Mouse (Mus musculus) frontal cortex, adult (tissue): ENCODE results near the gene Itsn1.
A peak's percentile ranks its signal among the peaks of the same experiment; 100 is the strongest.

Source experiments
- ATAC-seq: cut with Nextera tagmentation; 2 replicates; pipeline ENCODE4 v1.9.2; 2017; ENCODE audit warnings: mild to moderate bottlenecking, moderate library complexity, mixed read lengths; ENCODE audit not compliant: low TSS enrichment

Itsn1 gene

DNA sequence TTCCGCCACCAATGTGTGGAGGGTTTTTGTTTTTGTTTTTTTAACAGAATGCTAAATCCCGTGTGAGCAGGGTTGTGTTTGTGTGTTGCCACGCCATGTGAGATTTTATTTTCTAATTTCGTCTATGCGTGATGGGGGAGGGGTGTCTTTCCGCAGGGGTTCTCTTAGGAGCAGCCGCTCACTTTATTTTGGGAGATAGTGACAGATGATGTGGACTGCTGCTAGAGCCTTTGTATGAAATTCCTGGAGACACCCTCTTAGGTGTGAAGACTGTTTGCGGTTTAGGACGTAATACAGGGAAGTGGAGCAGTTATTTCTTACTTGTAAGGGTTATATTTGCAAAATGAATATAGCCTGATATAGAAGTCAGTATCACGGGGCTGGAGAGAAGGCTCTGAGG lies 176.9 kb downstream of the Itsn1 start:
- peak; percentile 60 for ATAC-seq

DNA sequence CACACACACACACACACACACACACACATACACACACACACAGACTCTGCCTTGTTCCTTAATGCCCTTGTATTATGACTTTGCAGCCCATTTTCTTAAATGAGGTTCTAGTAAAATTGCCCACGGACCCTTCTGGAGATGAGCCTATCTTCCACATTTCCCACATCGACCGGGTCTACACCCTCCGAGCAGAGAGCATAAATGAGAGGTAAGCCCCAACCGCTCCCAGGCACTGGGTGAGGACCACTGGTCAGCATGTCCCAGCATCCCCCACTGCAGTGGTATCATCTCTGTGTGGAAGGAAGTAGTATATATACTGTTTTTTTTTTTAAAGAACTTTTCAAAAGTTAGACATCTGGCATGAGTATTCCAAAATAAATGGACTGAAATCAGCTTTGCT lies 177.6 kb downstream of the Itsn1 start:
- ATAC-seq: peak; percentile 21; the same call in 1 of the 2 replicates

DNA sequence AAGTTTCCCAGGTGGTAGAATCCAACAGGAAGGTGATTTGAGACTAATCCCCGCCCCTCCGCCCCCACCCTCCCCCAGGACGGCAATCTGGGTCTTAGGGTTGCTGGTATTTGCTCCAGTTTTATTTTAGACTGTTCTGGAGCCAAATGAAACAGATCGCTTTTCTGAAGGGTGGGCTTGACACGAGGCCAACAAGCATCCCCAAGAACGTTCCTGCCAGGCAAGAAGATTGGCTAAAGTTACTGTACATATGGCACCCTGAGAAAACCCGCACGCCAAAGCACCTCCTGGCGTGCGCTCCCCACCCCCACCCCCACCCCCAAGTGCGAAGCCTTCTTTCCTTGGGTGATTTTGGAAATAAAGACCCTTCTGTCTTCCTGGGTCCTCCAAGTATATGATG lies 178.1 kb downstream of the Itsn1 start:
- 0 out of 2 replicates have a peak, but pooled peaks have one; percentile 6 for ATAC-seq

DNA sequence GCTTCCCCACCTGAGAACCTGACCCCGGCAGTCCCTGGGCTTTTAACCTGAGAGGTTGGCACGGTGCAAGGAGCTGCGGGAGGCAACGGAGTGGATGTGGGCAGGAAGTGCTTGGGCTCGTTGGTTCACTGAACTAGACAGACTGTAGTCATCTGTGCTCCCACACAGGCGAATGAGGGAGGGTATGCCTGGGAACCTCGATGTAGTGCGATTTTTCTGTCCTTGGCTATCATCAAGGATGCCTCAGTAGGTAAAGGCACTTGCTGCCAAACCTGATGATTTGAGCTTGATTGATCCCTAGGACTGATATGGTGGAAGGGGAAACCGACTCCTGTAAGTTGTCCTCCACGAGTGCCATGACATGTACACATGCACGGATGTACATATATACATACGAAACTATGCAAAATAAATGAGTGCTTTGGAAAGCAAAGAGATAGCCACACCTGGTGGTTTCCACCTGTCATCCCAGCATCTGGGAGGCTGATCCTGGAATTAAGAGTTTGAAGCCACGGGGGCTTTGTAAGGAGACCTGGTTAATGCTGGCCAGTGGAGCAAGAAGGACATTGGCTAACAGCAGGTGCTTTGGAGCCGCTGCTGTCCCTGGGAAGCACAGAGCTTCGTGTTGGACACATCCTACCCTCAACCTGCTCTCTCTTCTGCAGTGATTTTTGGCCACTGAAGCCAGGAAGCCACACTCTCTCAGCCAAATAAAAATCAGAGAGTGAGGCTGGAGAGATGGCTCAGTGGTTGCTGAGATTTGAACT lies 180.7 kb downstream of the Itsn1 start:
- no peak for ATAC-seq

DNA sequence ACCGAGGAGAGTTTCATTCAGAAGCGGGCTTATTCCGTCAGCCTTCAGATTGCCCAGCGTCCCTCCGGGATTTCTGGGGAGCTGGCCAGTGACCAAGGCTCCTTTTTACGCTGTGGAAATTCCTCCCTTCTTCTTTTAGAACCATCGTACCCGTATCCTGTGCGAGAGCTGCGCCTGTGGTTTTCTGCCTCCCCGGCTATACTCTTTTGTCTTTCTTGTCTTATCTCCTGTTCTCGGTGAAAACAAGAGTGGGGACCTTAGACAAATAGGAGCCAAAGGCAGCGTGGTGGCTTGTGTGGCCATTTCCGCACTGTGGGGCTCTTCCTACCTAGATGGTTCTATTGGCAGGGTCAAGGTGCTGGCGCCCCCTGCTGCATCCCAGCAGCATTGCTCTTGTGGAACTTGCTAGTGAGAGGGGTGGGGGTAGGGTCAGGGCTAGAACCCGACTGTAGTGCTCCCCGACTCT lies 188.6 kb downstream of the Itsn1 start:
- ATAC-seq: peak; percentile 83

DNA sequence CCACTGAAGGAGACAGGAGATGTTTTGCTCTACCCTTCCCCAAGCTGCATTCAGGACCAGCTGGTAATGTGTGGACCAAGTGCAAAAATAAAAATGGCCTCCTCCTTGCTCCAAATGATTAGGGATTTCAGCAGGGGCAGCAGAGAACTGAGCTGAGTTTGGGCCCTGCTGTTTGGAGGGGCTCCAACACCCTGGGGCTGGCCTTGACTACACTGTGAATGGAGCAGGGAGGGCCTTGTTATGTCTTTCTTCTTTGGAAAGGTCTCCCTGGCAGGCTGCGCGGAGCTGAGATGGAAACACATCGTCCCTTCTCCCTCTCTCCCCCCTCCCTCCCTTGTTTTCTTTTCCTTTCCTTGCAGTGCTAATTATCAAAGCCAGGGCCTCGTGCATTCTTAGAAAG lies 189.4 kb downstream of the Itsn1 start:
- ATAC-seq: no peak

DNA sequence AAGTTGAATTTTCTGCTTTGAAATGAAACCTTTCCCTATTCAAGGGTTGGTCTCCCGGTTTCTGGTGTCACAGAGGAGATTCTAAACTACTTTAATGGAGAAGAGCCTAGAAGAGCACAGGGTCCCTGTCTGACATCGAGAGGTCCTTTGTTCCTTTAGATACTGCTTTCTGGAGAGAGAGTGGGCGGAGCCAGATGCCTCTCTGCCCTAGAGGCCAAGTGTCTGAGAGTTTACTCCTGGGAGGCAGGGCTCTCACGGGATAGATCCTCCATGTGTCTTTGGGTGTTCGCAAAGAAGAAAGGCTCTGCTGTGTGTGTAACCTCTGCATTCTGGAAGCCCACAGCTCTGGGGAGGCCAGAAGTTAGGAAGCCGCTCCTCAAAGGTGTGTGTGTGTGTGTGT lies 190.0 kb downstream of the Itsn1 start:
- no peak for ATAC-seq

DNA sequence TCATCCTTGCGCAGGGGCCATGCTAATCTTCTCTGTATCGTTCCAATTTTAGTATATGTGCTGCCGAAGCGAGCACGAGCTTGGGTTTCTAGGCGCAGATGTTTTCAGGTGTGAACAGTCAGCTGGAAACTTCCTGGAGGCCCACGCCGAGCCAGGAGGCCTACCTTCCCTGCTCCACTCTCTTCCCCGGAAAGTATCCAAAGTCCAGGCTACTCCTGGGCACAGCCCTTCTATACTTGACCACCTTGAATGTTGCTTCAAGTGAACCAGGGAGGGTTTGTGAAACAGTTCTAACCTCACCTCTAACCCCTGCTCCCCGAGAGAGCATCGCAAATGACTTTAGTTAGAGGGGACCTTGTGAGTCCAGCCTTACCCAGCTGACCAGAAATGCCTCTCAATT lies 192.3 kb downstream of the Itsn1 start:
- no peak for ATAC-seq

DNA sequence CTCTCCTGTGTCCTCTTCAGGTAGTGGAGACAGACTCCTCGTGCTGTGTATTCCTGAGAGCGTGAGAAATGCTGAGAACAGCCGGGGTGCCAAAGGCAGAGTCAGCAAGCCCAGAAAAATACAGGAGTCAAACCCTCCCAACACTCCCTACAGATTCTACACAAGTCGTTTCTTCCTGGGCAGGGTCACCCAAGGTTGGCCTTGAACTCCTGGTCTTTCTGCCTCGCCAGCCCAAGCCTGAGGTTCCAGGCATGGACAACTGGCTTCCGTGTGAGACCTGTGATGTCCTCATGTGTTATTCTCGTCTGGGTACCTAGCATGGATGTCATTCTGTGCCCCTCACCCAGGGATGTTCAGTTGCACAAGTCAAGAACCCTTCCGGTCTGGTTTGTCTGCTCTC lies 193.9 kb downstream of the Itsn1 start:
- ATAC-seq: no peak

DNA sequence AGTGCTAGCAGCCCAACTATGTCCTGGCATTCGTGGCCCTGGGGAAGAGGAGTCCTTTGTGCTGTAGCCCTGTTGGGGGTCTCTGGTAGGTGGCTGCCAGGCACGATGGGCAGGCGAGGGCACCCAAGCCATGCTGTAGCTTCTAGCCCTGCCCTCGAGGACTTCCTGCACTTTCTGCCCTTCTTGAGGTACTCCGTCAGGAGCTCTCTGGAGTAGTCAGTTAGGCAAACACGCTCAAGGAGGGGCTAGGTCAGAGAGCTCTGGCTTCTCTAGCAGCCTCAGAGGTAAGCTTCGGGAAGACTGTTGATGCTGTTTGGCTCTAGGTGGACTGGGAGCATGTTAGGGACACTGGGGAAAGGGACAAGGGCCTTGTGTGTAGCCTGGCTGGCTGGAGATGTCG lies 195.3 kb downstream of the Itsn1 start:
- ATAC-seq: no peak

DNA sequence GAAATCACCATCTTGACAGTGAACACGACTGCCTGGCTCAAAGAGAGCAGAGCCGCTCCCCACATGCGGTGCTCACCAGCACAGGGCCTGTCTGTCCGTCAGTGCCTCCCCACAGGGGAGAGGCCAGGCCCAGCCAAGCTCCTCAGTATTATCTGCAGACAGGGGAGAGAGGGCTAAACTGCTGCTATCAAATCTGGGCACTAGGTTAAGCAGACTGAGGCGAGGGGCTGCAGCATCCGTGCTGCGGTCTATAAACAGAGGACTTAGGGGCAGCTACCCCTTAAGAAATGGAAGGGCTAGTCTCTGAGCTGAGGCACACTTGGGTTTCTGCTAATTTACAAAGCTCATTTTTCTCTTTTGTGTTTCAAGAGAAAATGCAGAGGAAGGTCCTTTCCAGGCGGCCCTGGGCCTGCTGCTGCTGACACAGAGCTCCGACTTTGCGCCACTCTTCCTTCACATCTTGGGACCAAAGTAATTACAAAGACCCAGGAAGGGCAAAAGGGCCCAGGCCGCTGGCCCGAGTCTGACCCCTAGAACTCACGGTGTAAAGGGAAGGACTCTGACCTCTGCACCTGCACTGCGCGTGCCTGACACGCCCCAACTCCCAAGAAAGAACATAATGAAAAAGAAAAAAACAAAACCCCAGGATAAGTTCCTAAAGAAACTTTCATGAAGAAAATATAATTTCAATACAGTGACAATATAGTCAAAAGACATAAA lies 199.0 kb downstream of the Itsn1 start:
- no peak for ATAC-seq

DNA sequence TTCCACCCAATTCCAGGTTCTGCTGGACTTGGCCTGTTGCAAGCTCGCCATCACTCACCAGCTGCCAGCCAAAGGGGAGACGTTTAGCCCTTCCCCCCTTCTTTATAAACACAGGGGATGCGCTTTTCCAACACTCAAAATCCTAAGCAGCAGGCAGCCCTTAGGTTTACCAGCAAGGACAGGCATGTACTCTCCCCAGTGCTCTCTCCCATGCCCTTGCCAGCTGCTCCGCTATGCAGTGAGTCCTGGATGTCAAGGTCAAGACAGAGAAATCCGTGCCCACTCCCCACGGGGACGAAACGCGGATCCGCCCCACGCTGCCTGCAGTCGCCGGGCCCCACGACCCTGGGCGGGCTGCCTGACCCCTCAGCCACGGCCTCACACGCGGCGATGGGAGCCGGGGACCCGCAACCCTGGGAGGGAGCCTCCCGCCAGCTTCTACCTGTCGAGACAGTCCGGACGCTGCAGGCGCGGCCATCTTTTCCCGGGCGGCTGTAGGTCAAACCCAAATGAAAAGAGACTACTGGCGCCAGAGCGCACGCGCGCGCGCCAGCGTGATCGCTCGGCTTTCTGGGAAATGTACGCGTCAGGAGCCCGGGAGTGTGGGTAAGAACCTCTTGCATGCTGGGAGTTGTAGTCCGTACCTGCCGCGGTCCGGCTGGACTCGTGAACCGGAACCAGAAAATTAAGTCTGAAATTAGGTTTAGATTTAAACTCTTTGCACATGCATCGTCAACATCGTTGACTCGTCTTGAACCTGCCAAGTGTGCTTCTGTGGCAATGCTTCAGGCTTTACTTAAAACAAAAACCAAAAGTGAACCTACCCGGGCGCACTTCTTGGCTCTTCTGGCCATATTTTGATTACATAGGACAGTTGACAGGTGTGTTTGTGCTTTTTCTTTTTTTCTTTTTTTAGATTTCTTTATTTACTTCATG lies 202.3 kb downstream of the Itsn1 start:
- peak; percentile 98 for ATAC-seq

DNA sequence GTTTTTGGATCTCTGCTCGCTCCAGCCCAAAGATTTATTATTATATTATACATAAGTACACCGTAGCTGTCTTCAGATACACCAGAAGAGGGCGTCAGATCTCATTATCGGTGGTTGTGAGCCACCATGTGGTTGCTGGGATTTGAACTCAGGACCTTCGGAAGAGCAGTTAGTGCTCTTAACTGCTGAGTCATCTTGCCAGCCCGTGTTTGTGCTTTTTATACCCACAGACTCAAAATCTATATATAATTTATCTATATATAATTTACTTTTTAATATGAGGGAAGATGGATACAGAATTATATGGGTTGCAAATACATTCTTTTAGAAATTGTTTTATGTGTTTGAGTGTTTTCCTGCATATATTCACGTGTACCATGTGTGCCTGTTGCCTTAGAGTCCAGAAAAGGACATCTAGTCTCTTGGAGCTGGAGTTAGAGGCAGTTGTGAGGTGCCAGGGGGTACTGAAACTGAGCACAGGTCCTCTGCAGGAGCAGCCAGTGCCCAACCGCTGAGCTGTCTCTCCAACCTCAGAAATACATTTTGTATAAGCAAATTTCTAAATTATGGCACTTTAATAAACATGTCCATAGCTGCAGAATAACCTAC lies 203.1 kb downstream of the Itsn1 start:
- ATAC-seq: no peak

DNA sequence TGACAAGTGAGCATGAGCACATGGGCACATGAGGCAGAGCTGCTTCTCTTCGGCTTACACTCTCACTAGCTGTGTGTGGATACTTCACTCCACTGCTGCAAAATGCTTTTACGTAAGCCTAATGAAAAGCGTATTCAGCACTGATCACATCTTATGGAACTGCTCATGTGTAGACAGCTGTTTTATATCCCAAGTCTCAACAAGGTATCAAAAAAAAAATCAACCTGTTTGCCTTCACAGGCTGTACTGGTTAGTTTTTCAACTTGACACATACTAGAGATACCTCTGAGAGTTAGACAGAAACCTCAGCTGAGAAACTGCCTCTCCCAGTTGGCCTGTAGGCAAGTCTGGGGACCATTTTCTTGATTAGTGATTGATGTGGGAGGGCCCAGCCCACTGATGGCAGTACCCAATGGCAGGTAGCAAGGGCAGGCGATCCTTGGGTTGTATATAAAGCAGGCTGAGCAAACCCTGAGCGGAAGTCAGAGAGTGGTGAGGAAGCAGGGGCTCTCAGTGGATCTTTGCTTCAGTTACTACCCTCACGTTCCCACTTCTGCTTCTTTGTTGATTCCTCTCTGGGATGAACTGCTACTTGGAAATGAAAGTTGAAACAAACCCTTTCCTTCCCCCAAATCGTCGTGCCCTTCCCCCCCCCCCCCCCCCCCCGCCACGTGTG lies 203.9 kb downstream of the Itsn1 start:
- ATAC-seq: no peak

DNA sequence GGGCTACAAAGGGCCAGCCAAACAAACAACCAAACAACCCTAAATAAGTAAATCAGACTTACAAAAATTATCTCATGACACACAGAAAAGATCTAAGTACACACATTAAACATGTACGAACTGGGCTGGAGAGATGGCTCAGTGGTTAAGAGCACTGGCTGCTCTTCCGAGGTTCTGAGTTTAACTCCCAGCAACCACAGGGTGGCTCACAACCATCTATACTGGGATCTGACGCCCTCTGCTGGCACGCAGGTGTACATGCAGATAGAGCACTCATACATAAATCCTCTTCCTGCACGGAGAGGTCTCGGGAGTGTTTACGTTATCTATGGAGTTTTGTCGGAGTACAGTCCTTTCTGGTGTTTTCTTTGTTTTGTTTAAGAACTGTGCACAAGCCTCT lies 206.0 kb downstream of the Itsn1 start:
- no peak for ATAC-seq

DNA sequence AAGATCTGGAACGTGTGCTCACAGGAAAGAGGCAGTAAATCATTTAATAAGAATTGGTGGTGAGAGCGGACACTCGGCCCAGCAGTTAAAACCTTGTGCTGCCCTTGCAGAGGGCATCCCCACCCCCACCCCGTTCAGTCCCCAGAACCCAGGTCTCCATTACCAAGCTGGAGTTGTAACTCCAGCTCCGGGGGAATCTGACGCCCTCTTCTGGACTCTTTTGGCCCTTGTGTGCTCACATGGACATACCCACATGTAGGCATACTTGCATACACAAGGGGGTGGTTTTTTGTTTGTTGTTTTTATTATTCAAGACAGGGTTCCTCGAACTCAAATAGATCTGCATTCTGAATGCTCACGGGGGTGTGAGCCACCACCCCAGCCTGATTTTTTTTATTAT lies 206.6 kb downstream of the Itsn1 start:
- no peak for ATAC-seq

DNA sequence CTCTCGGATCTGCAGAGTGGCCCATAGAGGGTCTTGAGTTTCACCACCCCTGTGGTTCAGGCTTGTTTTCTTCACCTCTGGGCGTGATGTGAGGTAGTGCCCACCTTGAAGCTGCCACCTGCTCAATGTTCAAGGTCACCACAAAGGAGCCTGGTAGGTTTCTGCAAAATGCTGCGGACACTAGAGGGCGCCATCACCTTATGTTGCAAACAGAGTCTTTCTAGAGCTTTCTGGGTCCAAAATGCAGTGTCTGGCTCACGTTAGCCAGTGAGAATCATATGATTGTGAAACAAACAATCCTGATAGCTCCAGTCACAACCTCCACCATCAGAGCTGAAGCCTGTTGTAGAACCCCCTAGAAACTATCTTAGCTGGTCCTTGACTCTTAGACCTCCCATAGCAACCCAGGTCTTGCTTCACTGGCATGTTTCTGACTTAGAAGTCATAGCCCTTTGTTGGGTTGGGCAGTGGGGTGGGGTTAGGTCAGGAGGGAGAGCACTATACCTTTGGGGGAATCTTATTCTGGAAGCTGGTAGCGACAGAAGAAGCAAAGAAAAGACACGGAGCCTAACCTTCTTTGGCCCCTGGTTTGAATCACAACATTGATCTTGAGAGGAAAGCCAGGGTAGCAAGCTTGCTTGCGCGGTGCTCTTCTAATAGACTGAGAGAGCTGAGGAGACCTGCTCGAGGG lies 207.4 kb downstream of the Itsn1 start:
- ATAC-seq: peak; percentile 61

DNA sequence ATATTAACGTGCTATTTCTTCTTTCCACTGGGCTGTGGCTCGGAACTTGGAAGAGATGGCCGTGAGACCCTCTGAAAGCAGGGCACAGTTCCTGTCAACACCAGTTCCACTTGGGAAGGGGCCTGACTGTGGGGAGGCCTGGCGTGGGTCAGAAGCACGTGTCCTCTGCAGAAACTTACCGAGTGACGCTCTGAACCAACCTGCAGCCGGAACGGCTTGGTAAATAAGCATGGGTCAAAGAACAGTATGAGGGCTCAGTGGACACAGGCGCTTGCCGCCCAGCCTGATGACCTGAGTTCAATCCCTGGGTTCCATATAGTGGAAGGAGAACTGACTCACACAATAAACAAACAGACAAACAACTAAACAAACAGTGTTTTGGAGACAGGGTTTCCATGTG lies 208.2 kb downstream of the Itsn1 start:
- ATAC-seq: no peak

DNA sequence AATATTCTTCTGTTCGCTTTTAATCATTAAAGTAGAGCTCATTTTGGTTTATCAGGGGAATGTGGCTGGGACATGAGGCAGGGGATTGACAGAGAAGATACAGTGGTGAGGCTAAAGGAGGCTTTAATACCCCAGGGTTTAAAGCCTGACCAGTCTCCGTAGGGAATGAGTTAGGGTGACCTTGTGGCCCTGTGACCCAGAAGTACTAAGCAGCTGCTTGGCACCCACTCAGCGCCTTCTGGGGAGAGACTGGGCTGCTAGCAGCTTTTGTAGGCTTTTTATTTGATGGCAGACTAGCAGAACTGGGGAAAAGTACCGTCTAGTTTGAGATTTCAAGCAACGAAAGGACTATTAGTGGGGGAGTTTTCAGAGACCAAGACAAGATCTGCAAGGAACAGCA lies 209.1 kb downstream of the Itsn1 start:
- ATAC-seq: no peak

DNA sequence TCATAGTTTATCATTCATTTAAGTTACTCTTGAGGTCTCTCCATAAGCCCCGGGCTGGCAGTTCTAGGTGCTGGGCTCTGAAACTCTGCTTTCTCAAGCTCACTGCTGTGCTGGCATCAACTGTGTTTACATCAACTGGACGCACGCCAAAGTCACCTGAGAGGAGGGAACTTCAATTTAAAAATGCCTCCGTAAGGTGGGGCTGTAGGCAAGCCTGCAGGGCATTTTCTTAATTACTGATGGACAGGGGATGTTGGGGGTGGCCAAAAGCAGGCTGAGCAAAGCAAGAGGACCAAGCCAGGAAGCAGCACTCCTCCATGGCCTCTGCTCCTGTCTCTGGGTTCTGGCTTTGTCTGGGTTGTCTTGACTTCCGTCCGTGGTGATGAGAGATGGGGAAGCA lies 211.6 kb downstream of the Itsn1 start:
- ATAC-seq: no peak

DNA sequence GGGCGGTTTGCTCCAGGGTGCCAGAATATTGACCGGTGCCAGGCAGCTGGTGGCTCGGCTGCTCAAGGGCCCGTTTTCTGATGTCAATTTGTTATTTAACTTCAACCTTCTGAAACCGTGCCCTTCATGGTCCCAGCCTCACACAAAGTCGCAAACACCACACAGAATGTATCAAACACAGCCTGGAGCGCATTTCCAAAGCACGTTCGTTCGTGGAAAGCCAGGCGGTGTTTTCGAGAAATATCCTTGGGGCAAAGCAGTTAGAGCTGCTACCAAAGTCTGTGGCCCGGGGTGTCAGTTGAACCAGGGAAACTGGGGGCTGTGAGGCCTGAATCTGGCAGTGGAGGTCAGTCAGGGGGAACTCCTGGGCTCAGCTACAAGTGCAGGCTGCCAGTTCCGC lies 213.1 kb downstream of the Itsn1 start:
- ATAC-seq: no peak
